Mouse (Mus musculus) gonadal fat pad, adult 2 months (tissue): Measurements from ENCODE around the gene Serf2. TPM values are rescaled to one million over a fixed set of nuclear protein-coding genes. Genes with fewer than 3 reads are reported as not detected.
"Not testable (repeated sequence)": the region's sequence is repeated elsewhere in the genome, so short reads cannot be mapped to it uniquely, and the experiment has no call there.

Experiments
- DNase-seq: peaks from one replicate; pipeline ENCODE4 v3.0.0-alpha.2; 2012; ENCODE audit warnings: low read depth
- polyA plus RNA-seq: library from polyadenylated mRNA; depleted of rRNA; stranded (reverse); fragments of >200 nt; gene quantifications from 2 replicates; pipeline ENCODE4 v1.2.3, GENCODE M21; 2012

The Serf2 gene
- polyA plus RNA-seq, 1 experiment, result 410 TPM

DNA sequence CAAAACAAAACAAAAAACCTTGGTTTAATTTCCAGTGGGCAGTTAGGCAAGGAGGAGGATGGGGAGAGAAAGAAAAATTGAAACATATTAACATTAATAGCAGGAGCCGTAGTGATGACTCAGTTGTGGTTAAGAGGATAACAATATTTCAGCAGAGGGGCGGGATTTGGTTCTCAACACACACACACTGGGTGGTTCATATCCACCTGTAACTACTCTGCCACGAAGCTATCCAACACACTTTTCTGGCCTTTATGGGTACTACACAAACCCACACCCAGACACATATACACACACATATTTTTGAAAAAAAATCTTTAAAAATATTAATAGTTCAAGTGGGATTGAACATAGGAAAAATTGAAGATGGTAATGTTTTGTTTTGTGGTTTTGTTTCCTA lies 2.0 kb upstream of the Serf2 start:
- no peak for DNase-seq

DNA sequence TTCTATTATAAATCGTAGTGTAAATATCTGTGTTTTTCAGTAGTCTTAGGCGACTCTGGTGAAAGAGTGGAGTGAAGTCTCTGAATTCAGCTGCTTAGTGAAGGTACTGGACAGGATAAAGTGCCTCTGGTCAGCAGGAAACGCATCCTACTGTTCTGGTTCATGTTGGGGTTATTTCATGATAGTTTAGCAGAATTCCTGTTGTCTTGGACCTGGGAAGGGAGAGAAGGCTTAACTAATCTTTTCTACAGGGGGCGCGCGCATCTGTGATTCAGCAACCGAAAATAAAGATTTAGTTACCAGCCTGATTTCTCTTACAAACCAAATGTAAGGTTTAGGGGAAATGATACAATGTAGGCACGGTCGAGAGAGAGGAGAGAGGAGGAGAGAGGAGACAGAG lies 859 bp upstream of the Serf2 start:
- no peak for DNase-seq

DNA sequence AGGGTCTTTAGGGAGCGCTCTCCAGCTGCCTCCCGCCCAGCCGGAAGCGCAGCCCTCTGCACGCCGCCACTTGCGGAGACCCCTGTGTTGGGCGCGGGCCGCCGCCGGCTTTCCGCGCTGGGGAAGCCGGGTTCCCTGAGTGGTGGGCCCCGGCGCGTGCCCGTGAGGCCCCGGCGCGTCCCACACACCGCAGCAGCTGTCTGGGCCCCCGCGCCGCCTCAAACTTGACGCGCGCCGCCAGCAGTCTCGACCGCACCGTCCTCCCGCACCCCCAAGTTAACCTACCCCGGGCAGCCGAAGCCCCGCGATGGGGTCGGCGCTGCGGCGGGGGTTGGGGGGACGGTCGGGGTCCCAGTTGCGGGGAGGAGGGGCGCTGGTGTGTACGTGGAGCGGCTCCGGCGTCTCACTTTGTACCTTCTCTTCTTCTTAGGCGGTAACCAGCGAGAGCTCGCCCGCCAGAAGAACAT lies 583 bp downstream of the Serf2 start:
- DNase-seq, result no peak

DNA sequence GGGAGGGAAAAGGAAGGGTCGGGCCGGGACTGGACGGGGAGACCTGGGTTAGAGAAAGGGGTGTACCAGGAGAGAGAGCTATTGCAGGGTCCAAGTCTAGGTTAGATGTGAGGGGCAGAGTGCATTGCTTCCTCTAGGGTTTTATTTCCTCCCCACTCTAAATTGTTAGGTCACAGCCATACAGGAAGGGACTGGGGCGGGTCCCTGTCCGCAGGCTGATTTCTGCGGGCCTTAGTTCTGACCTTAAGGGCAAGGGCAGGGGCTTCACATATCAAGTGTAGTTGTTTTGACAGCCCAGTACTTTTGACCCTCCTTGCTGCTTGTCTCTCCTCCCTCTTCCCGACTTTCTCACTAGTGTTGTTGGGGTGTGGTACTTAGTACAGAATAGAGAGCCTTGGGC lies 1.1 kb downstream of the Serf2 start:
- DNase-seq, result no peak

DNA sequence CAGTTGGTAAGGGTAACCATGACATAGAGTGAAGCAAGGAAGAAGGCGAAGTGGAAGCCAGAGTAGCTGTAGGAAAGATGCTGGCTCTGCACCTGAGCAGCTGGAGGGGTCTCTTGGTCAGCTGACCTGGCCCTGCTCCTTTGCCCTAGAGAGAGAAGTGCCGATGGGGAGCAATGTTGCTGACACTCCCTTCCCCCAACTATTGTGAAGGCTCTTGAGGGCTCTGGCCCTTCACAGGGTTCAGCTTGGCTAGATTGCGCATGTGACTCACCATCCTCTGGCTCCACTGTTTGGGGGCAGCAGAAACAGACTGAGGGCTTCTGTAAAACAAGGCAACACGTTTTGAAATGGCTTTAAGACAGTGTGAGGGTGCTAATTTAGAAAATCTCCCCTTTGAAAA lies 3.4 kb downstream of the Serf2 start:
- no peak for DNase-seq

DNA sequence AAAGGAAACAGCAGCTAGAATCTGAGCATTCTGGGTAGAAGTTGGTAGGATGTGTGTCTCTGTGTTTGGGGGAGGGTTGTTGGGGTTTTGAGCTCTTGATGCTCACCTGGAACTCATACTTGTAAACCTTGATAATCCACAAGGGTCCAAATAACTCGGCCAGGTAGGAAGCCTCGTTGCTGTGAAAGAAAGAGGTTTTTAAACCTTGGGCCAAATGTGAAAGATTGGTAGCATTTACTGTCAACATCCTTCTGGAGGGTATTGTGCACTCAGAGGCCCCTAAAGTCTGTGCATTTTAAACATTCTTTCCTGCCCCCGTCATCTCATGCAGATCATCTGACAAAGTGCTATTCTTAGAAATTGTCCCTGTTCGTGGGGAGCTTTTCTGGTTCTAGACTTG lies 4.0 kb downstream of the Serf2 start, which contains the start of gene Hypk:
TSS of gene Hypk (plus strand) at position 301 of the 400 bp plus-strand sequence.
- no peak for DNase-seq

DNA sequence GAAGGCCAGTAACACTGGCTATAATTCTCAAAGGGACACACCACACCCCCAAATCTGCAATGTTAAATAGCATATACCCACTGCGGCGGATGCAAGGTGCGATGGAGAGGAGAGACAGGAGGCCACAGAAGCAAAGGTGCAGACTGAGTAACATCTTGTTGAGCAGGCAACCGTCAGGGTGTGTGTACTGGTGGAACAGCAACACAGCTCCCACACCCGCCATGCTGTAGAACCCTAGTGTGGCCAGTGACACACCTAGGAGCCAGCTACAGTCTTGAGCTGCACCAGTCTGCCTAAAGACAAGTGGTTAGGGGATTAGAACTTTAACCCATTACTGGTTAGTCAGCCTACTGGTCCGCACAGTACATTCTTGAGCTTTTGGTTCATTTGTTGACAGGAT lies 4.9 kb downstream of the Serf2 start:
- no peak for DNase-seq

DNA sequence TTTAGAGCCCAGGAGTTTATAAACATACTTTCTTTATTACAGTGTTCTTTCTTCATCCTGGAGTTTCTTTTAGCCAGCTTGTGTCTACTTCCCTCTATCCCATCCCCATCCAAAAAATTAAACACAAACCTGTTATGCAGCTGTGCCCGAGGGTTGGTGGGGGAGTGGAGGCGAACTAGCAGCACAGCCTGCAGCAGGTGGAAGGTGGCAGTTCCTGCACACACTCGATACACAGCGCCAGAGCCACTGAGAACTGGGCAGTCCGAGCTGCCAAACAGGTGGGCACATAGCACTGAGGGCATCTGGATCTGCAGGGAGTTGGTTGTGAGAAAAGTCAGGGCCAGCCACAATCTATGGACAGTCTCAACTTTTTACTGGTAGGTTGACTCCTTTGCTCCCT lies 6.5 kb downstream of the Serf2 start:
- no peak for DNase-seq

DNA sequence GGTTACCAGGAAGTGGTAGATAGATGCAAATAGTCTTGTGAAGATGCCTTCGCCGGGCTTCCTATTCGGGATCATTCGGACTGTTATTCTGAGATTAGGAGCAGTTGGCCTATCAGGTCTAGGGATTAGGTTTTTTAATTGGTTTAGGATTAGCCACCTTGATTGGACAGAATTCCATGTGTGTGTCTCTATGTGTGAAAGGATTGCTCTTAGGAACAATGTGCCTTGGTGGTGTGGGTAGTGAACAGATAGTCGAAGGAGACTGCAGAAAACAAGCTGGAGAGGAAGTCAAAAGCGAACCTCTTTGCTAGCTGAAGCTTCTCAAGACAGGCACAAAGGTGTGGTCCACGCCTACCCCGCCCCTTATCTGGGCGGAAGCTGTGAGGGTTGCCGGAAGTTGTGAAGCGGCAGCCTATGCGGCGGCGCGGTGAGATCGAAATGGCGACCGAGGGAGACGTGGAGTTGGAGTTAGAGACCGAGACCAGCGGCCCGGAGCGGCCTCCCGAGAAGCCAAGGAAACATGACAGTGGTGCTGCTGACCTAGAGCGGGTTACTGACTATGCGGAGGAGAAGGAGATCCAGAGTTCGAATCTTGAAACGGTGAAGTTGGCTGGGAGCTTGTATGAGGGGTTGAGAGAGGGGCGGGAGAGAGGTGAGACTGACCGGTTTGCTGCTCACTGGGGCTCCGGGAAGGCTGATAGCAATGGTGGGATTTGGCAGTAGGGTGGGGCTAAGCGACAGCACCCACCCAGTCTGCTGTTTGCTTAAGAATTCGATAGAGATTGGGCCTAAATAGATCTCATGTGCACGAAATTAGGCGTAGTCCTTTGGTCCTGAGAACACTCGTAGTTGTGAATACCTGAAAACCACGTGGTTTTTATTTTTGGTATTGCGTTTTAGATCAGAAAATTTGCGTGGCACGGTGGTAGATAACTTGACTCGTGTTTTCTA lies 8.0 kb downstream of the Serf2 start, which contains the start of gene Serinc4:
TSS of gene Serinc4 (minus strand) at position 90 of the 951 bp plus-strand sequence.
- no peak for DNase-seq

DNA sequence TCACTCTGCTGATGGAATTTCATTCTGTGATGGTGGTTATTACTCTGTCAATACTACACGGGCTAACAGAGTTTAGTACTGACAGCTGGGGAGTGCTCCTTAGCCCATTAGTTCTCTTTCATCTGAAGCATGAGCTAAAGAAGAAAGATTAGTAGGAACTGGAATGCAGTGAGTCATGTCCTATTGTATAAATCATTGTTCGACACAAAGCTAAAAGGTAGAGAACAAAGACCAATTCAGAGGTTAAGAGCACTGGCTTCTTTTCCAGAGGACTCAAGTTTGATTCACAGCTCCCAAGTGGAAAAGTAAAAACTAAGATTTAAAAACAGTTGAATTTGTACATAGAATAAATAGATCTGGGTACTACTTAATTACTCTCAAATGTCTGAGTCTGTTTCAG lies 11.1 kb downstream of the Serf2 start:
- no peak for DNase-seq

DNA sequence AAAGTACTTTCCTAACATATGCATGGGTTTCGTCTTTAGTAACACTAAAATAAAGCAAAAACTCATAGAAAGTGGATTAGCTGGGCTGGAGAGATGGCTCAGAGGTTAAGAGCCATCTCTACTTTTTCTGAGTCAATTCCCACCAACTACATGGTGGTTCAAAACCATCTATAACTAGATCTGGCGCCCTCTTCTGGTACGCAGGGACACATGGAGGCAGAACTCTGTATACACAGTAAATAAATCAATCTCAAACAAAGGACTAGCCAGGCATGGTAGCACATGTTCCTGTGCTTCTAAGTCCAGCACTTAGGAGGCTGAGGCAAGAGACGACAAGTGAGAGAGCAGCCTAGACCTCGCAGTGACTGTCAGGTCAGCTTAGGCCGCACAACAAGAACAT lies 20.0 kb downstream of the Serf2 start:
- not testable (repeated sequence) for DNase-seq

DNA sequence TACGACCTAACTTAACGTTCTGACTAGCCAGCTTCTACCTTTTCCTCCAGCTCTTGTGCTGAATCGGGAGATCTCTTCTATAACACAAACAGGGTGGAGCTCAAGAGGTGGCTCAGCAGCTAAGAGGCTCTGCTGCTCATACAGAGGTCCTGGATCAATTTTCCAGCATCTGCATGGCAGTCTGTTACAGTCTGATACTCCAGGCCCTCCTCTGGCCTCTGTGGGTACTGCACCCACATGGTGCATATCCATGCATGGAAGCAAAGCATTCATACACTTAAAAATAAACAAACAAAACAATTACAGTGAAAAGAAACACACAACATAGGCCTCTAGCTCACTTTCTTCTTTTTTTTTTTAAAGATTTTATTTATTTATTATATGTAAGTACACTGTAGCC lies 23.8 kb downstream of the Serf2 start:
- not testable (repeated sequence) for DNase-seq

DNA sequence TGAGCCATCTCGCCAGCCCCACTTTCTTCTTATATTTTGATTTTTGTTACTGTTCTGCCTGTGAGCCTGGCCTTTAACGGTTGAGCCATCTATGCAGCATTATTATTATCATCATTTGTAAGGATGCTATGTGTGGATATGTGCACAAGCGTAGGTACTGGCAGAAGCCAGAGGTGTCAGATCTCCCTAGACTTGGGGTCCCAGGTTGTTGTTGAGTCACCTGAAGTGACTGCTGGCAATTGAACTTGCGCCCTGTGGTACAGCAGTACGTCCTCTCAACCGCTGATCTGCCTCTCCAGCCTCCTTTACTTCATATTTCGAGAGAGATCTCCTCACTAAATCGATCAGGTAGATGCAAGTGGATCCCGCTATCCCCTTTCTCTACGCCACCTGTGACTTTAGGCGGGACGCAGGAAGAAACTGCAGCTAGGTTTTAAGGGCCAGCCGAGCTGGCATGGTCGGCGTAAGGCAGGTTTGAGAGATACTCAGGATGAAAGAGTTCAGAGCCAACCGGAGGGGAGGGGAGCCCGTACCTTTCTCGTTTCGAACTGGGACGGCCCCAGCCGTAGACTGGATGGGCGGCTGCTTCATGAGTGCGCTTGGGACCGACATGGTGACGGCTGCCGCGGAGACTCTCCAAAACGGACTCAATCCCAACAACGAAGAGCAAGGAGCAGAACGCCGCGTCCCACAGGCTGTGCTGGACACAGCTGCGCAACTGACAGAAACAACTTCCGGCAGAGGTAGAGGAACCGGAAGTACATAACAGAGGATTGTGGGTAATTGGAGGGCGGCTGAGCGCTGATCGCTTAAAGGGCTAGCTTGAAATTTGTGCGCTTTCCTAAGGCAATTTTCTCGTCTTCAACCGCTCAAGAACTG lies 24.5 kb downstream of the Serf2 start, which contains the start of gene Mfap1b:
TSS of gene Mfap1b (minus strand) at position 767 of the 879 bp plus-strand sequence.
- peak; percentile 61 for DNase-seq

DNA sequence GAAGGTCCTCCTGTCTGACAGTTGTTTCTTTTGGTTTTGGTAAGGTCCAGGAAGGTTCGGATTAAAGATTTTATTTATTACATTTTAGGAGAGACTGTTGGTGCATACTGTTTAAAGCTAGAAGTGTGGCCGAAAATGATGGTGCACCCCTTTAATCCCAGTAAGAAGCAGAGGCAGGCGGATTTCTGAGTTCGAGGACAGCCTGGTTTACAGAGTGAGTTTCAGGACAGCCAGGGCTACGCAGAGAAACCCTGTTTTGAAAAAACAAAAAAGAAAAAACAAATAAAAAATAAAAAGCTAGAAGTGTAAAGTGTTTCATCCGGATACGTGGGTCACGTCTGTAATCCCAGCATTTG lies 25.2 kb downstream of the Serf2 start:
- DNase-seq, result no peak

DNA sequence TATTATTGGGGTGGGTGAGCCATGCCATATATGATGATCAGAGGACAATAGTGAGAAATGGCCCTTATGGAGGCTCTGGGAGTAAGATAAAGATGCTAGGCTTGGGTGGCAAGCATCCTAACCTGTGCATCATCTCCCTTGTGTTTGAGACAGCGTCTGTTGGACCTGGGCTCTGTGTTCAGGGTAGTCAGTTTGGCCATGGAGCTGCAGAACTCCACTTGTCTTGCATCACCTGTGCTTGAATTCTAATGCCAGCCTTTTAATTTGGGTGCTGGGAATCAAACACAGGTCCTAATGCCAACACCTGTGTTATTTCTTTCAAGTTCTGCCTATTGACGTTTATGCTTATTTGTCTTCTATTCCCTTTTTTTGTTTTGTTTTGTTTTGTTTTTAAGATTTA lies 26.3 kb downstream of the Serf2 start:
- not testable (repeated sequence) for DNase-seq

DNA sequence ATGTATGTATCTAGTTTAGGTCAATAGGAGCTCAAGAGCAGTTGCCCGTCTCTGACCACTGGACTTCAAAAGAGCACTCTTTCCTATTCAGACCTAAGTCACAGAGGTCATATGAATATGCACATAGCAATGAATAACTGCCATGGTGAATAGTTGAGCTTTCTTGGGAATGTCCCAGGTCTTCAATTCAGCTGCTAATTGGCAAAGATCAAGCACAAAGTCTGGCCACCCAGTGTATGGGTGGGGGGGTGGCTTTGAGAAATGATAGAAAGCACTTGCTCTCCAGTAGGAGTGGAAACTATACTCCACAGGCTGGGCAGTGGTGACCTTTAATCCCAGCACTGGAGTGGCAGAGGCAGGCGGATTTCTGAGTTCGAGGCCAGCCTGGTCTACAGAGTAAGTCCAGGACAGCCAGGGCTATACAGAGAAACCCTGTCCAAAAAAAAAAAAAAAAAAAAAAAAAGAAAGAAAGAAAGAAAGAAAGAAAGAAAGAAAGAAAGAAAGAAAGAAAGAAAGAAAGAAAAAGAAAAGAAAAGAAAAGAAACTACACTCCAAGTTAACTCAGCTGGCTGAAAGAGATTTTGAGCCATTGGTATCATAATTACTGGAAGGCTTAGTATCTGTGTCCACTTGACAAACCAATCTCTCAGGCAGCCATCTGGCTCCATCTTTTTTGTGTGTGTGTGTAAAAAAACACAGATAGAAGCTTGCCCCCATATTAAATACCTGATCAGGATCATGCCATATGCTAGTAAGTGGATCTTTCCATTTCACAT lies 28.7 kb downstream of the Serf2 start:
- no peak for DNase-seq

DNA sequence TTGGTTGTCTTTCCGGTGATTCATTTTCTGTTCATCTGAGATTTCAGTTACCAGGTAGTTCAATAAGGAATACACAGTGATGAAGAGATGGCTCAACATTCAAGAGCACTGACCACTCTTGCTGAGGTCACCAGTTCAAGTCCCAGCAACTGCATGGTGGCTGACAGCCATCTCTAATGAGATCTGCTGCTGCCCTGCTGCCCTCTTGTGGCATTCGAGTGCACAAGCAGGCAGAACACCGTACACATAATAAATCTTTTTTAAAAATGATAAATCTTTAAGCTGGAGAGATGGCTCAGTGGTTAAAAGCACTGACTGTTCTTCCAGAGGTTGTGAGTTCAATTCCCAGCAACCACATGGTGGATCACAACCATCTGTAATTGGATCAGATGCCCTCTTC lies 31.5 kb downstream of the Serf2 start:
- DNase-seq, result no peak

DNA sequence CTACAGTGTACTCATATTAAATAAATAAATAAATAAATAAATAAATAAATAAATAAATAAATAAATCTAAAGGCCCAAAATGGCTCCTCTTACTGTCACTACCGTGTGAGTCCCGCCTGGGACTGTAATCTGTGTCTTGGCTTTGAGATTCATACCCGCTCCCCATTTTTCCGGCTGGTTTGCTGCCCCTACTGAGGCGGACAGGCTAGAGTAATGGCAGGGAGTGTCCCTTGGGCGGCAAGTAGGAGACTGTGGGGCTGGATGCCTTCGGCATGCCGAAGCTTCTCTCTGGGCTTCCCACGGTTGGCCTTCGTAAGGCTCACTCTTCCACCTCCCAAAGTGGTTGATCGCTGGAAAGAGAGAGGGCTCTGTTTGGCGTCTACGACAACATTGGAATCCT lies 31.9 kb downstream of the Serf2 start:
- not testable (repeated sequence) for DNase-seq

DNA sequence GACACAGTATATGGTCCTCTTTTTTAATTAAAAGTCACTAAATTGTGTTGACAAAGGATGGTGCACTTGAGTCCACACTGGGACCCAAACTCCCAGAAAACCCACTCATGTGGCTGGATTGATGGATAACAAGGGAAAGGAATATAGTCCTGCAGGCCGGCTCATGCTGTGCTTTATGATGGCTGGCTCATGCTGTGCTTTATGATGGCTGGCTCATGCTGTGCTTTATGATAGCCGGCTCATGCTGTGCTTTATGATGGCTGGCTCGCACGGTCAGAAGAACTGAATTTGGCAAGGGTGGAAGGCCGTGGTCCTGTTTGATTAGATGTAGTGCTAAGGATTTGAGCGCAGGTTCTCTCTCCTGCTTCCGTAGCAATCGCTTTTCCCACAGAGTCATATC lies 34.6 kb downstream of the Serf2 start:
- no peak for DNase-seq

DNA sequence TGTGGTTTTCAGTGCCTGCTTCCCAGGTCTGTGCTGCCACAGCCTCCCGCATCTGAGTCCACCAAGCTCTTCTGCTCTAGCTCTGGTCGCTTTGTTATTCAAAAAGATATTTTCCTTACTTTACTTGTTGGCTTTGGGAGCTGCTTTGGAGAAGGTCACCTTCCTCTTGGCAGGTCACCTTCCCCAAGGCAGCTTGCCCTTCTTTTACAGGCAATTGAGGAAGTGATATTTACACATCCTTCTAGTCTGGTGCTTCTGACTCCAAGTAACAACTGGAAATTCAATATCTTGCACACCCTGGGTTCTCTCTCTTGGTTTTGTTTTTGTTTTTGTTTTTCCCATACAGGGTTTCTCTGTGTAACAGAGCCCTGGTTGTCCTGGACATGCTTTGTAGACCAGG lies 35.4 kb downstream of the Serf2 start:
- DNase-seq, result not testable (repeated sequence)

DNA sequence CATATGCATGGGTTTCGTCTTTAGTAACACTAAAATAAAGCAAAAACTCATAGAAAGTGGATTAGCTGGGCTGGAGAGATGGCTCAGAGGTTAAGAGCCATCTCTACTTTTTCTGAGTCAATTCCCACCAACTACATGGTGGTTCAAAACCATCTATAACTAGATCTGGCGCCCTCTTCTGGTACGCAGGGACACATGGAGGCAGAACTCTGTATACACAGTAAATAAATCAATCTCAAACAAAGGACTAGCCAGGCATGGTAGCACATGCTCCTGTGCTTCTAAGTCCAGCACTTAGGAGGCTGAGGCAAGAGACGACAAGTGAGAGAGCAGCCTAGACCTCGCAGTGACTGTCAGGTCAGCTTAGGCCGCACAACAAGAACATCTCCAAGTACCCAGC lies 52.6 kb downstream of the Serf2 start:
- DNase-seq, result not testable (repeated sequence)
